Mouse (Mus musculus) layer of hippocampus, adult 9-11 months (tissue): ENCODE data around the gene Ccdc157.
A peak's percentile ranks its signal among the peaks of the same experiment; 100 is the strongest.
"Not testable (repeated sequence)": the region's sequence is repeated elsewhere in the genome, so short reads cannot be mapped to it uniquely, and the experiment has no call there.

Source experiments
- DNase-seq: peaks from one replicate; pipeline ENCODE4 v3.0.0; 2022

Ccdc157 gene

DNA sequence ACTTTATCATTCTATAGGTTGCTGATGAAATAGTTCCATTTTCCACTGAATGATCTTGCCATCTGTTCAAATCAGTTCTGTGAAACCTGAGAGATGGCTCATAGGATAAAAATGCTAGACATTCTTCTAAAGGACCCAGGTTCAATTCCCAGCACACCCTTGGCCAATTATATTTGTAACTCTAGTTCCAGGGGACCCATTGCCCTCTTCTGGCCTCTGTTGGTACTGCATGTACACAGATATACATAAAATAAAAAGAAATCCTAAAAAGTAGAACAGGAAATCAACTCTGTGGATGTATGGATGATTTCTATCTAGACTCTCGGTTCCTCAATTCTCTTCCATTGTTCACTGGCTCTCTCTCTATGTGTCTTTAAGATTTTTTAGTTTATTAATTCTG lies 33.0 kb downstream of the Ccdc157 start:
- no peak for DNase-seq

GRCm38 (mm10) chr11:4123922-4124321 lies 36.2 kb downstream of the Ccdc157 start:
- no peak for DNase-seq

GRCm38 (mm10) chr11:4122742-4123579 lies 37.1 kb downstream of the Ccdc157 start, which contains the start of gene Sec14l2:
Gene Sec14l2, minus strand, starts transcription at chr11:4123415.
- DNase-seq = no peak

DNA sequence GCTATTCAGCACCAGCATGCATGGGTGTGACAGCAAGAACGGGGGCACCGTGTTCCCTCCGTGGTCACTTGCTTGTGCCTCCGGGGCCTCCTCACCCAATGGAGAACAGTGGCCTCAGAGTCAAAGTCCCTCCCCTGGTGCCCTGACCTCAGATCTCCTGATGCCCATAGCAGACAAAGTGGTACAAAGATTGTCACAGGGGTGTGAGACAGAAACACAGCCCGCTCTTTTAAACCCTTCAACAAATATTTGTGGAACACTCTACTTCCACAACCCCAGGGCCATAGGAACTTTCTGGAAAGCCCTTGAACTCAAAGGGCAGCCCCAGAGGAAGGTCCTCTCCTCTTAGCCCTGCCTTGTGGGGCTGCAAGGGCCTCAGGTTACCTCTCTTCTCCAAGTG lies 37.9 kb downstream of the Ccdc157 start:
- DNase-seq = no peak

DNA sequence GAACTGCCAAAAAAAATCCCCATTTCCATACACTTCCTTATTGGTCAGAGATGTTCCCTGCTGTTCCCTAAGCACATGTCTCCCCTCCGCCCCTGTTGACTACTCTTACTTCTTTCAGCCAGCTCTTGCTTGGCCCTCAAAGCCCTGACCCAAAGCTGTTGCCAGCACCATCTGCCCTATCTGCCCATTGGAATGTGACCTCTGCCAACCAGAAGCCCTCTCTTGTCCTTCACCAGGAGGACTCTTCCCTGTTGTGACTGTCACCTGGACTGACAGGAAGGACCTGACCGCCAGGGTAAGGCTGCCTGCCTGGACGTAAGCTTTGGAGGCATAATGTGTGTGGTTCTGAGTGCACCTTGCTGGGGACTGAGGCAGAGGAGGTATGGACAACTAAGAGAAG lies 38.4 kb downstream of the Ccdc157 start:
- no peak for DNase-seq

DNA sequence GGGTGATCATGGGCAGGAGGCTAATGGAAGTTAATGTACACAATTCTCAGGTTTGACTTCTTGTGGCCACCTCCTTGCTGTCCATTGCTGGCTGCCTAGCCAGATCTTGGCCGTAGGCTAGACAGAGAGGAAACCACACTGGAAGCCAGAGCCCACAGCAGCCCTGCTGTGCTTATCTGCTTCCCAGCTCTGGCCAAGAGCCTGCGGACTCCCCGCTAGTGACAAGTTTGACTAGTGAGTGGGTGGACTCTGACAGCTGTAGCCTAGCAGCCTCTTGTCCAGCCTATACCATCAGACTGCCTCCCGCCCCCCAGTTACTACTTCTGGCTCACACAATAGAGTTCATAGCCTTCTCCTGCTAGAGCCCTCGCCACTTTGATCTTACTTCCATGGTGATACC lies 40.5 kb downstream of the Ccdc157 start:
- DNase-seq = no peak

- DNase-seq = peak; percentile 78
These were observed 41.8 kb downstream of the Ccdc157 start for GRCm38 (mm10) chr11:4118081-4118921.

GRCm38 (mm10) chr11:4117372-4118071 lies 42.6 kb downstream of the Ccdc157 start:
- no peak for DNase-seq

DNA sequence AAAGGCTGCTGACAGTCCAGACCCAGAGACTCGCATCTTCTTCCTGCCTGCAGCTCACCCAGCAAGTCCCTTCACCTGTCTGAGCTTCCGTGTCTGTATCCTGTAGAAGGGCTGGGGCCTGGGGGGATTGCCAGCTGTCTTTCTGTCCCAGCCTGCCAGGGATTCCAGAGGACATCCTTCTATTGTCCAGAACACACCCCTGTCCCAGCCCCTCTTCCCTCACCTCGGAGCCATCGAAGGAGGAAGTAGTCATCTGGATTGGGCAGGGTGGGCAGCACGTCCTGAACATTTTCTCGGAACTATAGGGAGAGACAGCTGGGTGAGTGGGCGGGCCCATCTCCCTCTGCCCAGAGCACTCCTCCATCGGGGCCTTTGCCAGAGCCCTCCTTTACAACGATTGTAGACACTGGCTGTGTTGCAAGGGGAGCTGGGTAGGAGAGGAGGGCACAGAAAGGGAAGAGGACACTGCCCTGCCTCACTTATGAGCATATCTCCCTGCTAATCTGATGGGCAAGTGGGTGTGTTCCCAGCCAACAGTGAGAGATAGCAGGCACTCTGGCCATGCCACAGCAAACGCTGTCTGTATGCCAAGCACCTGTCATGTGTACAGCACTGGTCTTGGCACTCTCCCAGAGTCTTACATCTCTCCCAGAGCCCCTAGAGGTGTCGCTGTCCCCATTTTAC lies 43.5 kb downstream of the Ccdc157 start:
- peak; percentile 78 for DNase-seq

GRCm38 (mm10) chr11:4115407-4115806 lies 44.7 kb downstream of the Ccdc157 start:
- DNase-seq = no peak

- not testable (repeated sequence) for DNase-seq
These were observed 45.6 kb downstream of the Ccdc157 start for GRCm38 (mm10) chr11:4114541-4114940.

GRCm38 (mm10) chr11:4113970-4114369 lies 46.1 kb downstream of the Ccdc157 start:
- DNase-seq = no peak

DNA sequence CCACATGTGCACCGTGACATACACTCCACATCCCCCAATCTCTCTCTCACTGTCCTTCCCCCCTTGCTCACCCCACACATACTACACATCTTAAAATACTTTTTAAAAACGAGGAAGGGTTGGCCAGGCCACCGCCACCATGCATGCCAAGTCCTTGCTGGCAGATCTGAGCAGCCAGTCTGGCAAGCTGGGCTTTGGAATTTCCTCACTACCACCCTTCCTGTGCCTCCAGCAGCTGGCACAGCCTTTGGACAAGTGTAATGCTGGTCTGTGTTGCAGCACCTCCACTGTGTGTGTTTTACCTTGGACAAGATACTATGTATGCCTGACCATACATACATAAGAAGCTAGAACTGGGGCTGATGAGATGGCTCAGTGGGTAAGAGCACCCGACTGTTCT lies 46.6 kb downstream of the Ccdc157 start:
- no peak for DNase-seq

DNA sequence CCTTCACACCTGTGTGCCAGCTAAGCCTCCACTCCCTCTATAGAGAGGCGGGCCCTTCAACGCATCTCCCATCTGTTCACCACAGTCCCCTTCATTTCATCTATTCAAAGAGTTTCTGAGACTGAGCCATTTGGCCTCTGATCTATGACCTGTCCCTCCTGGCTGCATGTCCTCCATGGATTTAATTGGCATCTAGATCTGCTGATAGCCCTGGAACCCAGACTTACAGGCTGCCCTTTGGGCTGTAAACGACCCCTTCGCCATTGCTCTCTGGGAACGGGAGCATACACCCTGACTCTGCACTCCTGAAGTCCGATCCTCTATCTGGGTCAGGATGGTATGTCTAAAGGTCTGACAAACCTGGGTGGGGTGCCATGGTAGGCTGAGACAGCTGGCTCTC lies 47.2 kb downstream of the Ccdc157 start:
- no peak for DNase-seq

GRCm38 (mm10) chr11:4112033-4112432 lies 48.1 kb downstream of the Ccdc157 start:
- DNase-seq = no peak

DNA sequence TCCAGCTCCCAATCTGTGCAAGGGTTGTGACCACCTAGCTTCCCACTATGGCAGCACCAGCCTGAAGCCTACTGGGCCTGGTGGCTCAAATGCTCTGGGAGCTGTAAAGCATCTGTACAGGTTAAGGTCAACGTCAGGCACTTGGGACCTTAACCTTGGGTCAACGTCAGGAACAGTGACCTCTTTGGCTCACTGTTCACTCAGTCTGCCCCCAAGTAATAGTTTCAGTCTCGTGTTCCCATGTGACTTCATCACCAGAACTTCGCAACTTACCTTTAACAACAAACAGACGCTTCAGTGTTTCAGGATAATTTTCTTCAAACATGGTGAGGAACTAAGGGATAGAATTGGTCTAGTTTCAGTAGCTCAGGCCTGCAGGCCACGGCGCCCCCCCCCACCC lies 51.4 kb downstream of the Ccdc157 start:
- no peak for DNase-seq

DNA sequence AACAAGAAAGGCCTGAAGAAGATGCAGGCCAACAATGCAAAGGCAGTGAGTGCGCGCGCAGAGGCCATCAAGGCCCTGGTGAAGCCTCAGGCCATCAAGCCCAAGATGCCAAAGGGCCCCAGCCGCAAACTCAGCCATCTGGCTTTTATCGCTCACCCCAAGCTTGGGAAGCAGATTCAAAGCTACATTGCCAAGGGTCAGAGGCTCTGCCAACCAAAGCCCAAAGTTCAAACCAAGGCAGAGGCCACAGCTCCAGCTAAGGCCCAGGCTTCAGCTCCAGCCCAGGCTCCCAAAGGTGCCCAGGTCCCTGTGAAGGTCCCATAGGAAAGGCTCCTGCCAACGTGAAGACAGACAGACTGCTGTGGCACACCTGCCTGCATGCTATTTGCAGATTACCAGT lies 52.2 kb downstream of the Ccdc157 start:
- DNase-seq = not testable (repeated sequence)

DNA sequence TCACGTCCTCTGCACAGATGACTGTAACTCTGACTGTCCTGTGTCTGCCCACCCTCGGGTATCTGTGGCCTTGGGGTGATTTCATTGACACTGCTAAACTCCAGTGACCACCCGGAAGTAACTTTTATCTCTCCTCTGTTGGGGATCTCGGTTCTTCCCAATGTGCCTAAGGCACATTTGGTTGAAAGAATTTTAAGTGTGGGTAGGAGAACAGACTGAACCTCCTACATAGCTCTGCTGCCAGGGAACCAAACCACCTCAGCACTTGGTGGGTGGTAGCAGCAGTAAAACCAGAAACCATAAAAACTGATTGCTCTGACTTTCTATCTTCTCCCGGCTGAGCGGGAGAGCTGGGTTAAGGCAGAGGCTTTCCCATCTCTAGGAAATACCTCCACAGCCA lies 54.6 kb downstream of the Ccdc157 start:
- DNase-seq = peak; percentile 82

DNA sequence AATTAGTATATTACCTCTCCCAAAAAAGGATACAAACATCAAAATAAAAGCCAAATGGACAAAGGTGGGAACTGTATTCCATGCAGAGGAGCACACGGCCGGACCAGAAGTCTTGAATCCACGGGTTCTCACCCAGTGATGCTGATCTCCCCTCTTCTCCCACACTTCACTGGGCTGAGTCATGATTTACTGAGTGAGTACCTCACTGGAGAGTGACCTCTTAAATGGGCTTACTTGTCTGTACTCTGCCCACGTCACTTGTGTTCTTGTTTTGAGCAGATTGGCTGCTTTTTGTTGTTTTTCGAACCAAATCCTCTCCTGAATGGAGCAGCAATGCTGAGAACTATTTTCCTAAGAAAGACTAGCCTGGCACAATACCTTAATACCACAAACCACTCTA lies 55.1 kb downstream of the Ccdc157 start:
- no peak for DNase-seq

DNA sequence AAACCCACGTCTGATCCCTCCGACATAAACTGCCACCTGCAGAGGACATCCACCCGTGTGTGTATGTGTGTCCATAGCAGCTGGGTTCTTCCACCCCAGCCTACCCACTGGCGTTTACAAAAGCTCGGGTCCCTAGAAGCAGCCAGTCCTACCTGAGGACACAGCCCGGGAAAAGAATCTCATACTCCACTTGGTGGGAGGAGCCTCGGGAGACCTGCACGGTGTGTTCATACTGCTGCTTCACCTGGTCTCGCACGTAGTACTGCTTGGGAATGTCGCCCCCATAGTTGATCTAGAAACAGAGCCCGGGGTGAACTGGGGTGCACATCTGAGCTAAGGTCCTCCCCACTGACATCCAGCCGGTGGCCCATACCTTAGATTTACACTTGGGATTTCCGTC lies 56.6 kb downstream of the Ccdc157 start:
- DNase-seq = no peak

GRCm38 (mm10) chr11:4101851-4102250 lies 58.2 kb downstream of the Ccdc157 start:
- no peak for DNase-seq

GRCm38 (mm10) chr11:4099447-4099846 lies 60.6 kb downstream of the Ccdc157 start:
- DNase-seq = no peak

DNA sequence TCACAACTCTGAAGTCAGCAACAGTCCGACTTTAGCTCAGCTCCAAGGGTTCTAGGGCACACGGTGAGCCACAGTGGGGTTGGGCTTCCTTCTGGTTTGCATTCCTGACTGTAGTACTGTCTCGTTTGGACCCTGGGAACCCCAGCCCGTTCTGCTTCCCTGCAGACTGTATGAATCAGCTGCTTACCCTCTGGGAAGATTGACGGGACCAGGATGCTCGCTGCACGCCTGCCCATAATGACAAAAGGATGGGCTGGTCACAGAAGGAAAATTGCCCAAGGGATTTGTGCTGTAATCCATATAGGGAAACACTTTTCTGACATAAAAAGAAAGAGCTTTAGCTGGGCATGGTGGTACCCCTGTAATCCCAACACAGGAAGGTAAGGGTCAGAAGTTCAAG lies 61.3 kb downstream of the Ccdc157 start:
- DNase-seq = no peak
